Mouse (Mus musculus) stomach, embryonic 16.5 days (tissue): ENCODE results near the gene Mrpl49. TPM values are rescaled to one million over a fixed set of nuclear protein-coding genes. Genes with fewer than 3 reads are reported as not detected.
"Not testable (repeated sequence)": the region's sequence is repeated elsewhere in the genome, so short reads cannot be mapped to it uniquely, and the experiment has no call there.

Experiments
- ATAC-seq: fragments of 200-750 bp; cut with Nextera tagmentation; 2 replicates; pipeline ENCODE4 v1.8.0; 2017; ENCODE audit warnings: moderate number of reproducible peaks, moderate TSS enrichment; ENCODE audit not compliant: insufficient read depth, low FRiP score
- H3K27ac ChIP-seq: fragments of 300-500 bp; sonication (generic); 2 replicates; pipeline ENCODE4 v1.5.1; 2014; ENCODE audit warnings: low read length
- H3K27me3 ChIP-seq: fragments of 300-500 bp; sonication (generic); 2 replicates; pipeline ENCODE4 v1.6.1; 2014; ENCODE audit warnings: low read length, control low read depth, mixed read lengths; ENCODE audit not compliant: control insufficient read depth, insufficient read depth
- H3K36me3 ChIP-seq: fragments of 300-500 bp; sonication (generic); 2 replicates; pipeline ENCODE4 v1.6.1; 2014; ENCODE audit warnings: low read length; ENCODE audit not compliant: control insufficient read depth, insufficient read depth
- H3K4me1 ChIP-seq: fragments of 300-500 bp; sonication (generic); 2 replicates; pipeline ENCODE4 v1.6.1; 2014; ENCODE audit warnings: low read length, control low read depth, mixed read lengths; ENCODE audit not compliant: control insufficient read depth, insufficient read depth
- H3K4me2 ChIP-seq: fragments of 300-500 bp; sonication (generic); 2 replicates; pipeline ENCODE4 v1.6.1; 2014; ENCODE audit warnings: low read depth, low read length, mixed read lengths
- H3K4me3 ChIP-seq: fragments of 300-500 bp; sonication (generic); replicated peaks from 2 replicates; pipeline ENCODE4 v1.5.1; 2014; ENCODE audit warnings: mild to moderate bottlenecking, low read length
- H3K9ac ChIP-seq: fragments of 300-500 bp; sonication (generic); 2 replicates; pipeline ENCODE4 v1.6.1; 2014; ENCODE audit warnings: low read length
- H3K9me3 ChIP-seq: fragments of 300-500 bp; sonication (generic); replicated peaks from 2 replicates; pipeline ENCODE4 v1.6.1; 2016; ENCODE audit warnings: low read length, control low read depth; ENCODE audit not compliant: control insufficient read depth
- WGBS: fragments of 180-500 bp; shearing (Covaris S2); extraction: QIAGEN DNeasy Blood & Tissue Kit; methylation state at CpG from one replicate; pipeline ENCODE4 v1.1.7; 2014; 5-methylcytosine and 5-hydroxymethylcytosine counted together
- polyA plus RNA-seq: library from polyadenylated mRNA; unstranded; fragments of >200 nt; fragmentation: Nextera tagmentation; extraction: Ambion mirVana; gene quantifications from 2 replicates; pipeline ENCODE4 v1.2.1, GENCODE M21; 2015

Gene Mrpl49
- polyA plus RNA-seq, 1 experiment from 2014 or later, result 65.9 TPM

GRCm38 (mm10) chr19:6046294-6047153 lies 11.1 kb downstream of the Mrpl49 start, which contains the start of gene Syvn1:
Syvn1 (plus strand) TSS chr19:6046576.
- peak within 1 kb of the TSS; percentile 86 for H3K4me2 ChIP-seq
- no peaks in the 10 kb centered on the region for H3K9me3 ChIP-seq
- WGBS, result under 1% methylated on average over 65 of the region's 65 CpGs
- H3K27ac ChIP-seq, result peak within 1 kb of the TSS; percentile 99
- H3K4me1 ChIP-seq, result peaks cover 18% of the 10 kb centered on the region
- peak within 1 kb of the TSS; percentile 87 for H3K9ac ChIP-seq
- H3K4me3 ChIP-seq, result peak within 1 kb of the TSS; percentile 76
- H3K36me3 ChIP-seq, result peaks cover 23% of the 10 kb centered on the region
- H3K27me3 ChIP-seq, result no peaks in the 10 kb centered on the region
- ATAC-seq, result peak; percentile 93

DNA sequence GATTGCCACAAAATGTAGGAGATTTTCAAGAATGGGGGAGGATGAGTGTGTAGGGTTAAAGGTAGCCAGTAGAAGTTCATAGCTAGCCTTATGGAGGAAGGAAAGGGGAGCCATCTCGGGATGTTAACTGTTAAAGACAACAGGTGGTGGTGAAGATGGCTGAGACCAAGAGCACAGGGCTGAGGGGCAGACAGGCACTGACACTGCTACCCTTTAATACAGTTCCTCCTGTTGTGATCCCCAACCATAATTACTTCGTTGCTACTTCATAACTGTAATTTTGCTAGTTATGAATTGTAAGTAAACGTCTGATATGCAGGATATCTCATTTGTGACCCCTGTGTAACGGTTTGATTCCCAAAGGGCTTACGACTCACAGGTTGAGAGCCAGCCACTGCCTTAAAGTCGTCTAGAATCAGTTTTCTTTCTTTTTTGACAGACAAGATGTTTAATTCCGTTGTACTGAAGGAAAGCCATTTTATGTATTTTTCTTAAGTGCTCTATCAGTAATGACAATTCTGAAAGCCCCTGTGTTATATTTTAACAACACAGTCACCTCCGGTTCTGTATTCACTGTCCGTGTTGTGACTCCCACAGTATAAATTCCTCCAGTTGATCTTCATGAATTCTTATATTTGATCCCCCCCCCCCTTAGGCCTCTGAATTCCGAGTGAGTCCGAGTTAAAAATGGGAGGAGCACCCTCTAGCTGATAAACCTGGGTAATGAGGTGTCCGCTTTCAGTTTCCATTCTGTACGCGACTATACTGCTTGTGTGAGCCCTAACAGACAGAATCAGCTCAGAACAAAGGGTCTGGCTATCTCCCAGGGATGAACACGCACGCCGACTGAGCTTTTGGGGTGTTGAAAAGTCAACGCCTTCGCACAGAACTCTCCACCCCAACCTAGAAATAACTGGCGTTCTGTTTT lies 12.0 kb downstream of the Mrpl49 start:
- H3K36me3 ChIP-seq, result peaks cover 16% of the 10 kb centered on the region; the same call in 1 of the 2 replicates
- peak; percentile 38 for ATAC-seq

GRCm38 (mm10) chr19:6044102-6044501 lies 13.5 kb downstream of the Mrpl49 start:
- not testable (repeated sequence) for H3K4me3 ChIP-seq, H3K36me3 ChIP-seq, ATAC-seq, H3K27me3 ChIP-seq, H3K27ac ChIP-seq, H3K9ac ChIP-seq, H3K4me2 ChIP-seq, H3K9me3 ChIP-seq
- peaks cover 18% of the 10 kb centered on the region for H3K4me1 ChIP-seq
- WGBS, result 50% methylated on average over 4 of the region's 4 CpGs

More for the DNA sequence above, 12.0 kb downstream of the Mrpl49 start:
- WGBS, result 11% methylated on average over 20 of the region's 20 CpGs
- Histone ChIP-seq H3K4me2 (peak overlapping the region; percentile 86), H3K9me3 (no peaks in the 10 kb centered on the region), H3K27me3 (no peaks in the 10 kb centered on the region), H3K4me1 (peaks cover 18% of the 10 kb centered on the region), H3K9ac (peak overlapping the region; percentile 87), H3K27ac (peak overlapping the region; percentile 99), H3K4me3 (peak overlapping the region; percentile 76)

DNA sequence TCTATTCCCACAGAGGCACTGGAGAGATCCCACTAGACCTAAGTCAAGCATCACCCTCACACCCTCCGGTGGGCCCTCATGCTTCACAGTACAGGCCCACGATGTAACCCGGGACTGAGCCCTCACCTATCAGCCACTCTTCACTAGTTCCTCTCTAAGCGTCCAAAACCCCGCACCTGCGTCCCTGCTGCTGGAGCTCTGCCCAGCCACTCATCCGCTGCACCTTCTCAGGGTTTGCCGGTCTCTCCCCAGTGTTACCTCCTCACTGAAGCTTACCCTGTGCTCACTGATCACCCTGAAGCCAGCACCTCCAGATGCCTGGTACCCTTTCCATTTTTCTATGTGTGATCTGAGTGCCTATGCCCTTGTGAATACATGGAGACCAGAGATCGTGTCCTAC lies 15.3 kb downstream of the Mrpl49 start:
- no peaks in the 10 kb centered on the region for H3K36me3 ChIP-seq
- H3K4me3 ChIP-seq, result no peak overlapping the region
- peaks cover 5% of the 10 kb centered on the region; the same call in 1 of the 2 replicates for H3K4me1 ChIP-seq
- no peak overlapping the region for H3K27ac ChIP-seq
- no peak overlapping the region for H3K4me2 ChIP-seq
- no peak for ATAC-seq
- H3K27me3 ChIP-seq, result no peaks in the 10 kb centered on the region
- 80% methylated on average over 9 of the region's 9 CpGs for WGBS
- no peak overlapping the region for H3K9ac ChIP-seq
- no peaks in the 10 kb centered on the region for H3K9me3 ChIP-seq

DNA sequence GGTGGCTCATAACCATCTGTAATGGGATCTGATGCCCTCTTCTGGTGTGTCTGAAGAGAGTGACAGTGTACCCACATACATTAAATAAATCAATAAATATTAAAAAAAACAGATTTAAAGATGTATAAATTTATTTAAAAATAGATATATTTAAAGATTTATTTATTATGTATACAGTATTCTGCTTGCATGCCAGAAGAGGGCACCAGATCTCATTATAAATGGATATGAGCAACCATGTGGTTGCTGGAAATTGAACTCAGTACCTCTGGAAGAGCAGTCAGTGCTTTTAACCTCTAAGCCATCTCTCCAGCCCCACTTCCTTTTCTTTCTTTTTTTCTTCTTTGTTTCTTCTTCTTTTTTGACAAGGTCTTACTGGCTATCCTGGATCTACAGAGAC lies 17.6 kb downstream of the Mrpl49 start:
- Histone ChIP-seq H3K4me1 (no peaks in the 10 kb centered on the region), H3K9ac (no peak overlapping the region)
- no peak for ATAC-seq

GRCm38 (mm10) chr19:6038326-6038725 lies 19.3 kb downstream of the Mrpl49 start:
- no peak for ATAC-seq
- 78% methylated on average over 7 of the region's 7 CpGs for WGBS
- no peak overlapping the region for H3K4me3 ChIP-seq

More for the DNA sequence above, 17.6 kb downstream of the Mrpl49 start:
- no peaks in the 10 kb centered on the region for H3K36me3 ChIP-seq
- no peaks in the 10 kb centered on the region for H3K9me3 ChIP-seq
- no peaks in the 10 kb centered on the region for H3K27me3 ChIP-seq
- H3K27ac ChIP-seq, result no peak overlapping the region
- no peak overlapping the region for H3K4me2 ChIP-seq
- no peak overlapping the region for H3K4me3 ChIP-seq

GRCm38 (mm10) chr19:6037695-6038094 lies 19.9 kb downstream of the Mrpl49 start:
- no peak overlapping the region for H3K4me3 ChIP-seq
- no peaks in the 10 kb centered on the region for H3K4me1 ChIP-seq
- H3K27ac ChIP-seq, result no peak overlapping the region
- H3K36me3 ChIP-seq, result no peaks in the 10 kb centered on the region
- no peak overlapping the region for H3K4me2 ChIP-seq
- H3K9me3 ChIP-seq, result no peaks in the 10 kb centered on the region
- H3K9ac ChIP-seq, result no peak overlapping the region
- no peak for ATAC-seq
- no peaks in the 10 kb centered on the region for H3K27me3 ChIP-seq

More at GRCm38 (mm10) chr19:6038326-6038725, 19.3 kb downstream of the Mrpl49 start:
- H3K27ac ChIP-seq, result no peak overlapping the region
- H3K9me3 ChIP-seq, result no peaks in the 10 kb centered on the region
- H3K9ac ChIP-seq, result no peak overlapping the region
- no peaks in the 10 kb centered on the region for H3K27me3 ChIP-seq
- no peaks in the 10 kb centered on the region for H3K4me1 ChIP-seq
- no peak overlapping the region for H3K4me2 ChIP-seq
- no peaks in the 10 kb centered on the region for H3K36me3 ChIP-seq

DNA sequence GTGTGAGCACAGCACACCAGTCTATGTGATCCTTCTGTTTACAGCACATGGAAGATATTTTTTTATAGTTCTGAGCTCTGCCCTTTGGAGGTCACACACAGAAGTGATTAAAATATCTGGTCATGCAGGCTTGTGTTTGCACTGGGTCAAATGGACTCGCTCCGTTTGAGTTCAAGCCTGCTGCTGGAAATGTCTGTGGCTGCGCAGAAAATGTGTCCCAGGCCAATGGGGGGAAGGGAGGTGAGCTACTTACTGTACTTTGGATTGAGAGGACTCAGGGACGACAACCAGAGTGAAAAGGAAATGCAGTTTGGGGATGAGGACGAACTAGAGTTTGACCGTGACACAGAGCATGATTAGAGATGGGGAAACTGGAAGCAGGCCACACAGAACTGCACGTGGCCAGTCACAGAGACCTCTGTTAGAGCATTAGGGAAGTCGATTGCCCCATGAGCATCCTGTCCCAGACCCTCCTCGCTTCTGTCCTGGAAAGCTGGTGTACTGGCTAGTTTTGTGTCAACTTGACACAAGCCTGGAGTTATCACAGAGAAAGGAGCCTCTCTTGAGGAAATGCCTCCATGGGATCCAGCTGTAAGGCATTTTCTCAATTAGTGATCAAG lies 21.5 kb downstream of the Mrpl49 start:
- 67% methylated on average over 9 of the region's 9 CpGs for WGBS
- H3K4me2 ChIP-seq, result no peak overlapping the region
- no peaks in the 10 kb centered on the region for H3K36me3 ChIP-seq
- no peak overlapping the region for H3K4me3 ChIP-seq
- no peak overlapping the region for H3K9ac ChIP-seq
- no peak for ATAC-seq
- H3K4me1 ChIP-seq, result no peaks in the 10 kb centered on the region
- H3K9me3 ChIP-seq, result no peaks in the 10 kb centered on the region
- H3K27me3 ChIP-seq, result no peaks in the 10 kb centered on the region
- no peak overlapping the region for H3K27ac ChIP-seq
